Mouse (Mus musculus) effector memory CD4-positive, alpha-beta T cell, adult 5 months (primary cell): ENCODE measurements around the gene Gm3383. TPM values are rescaled to one million over a fixed set of nuclear protein-coding genes. Genes with fewer than 3 reads are reported as not detected.

ENCODE experiments used
- polyA plus RNA-seq: library from polyadenylated mRNA; unstranded; fragments of 100-300 nt; shearing (Covaris generic); gene quantifications from one replicate; pipeline ENCODE4 v1.2.1, GENCODE M21; 2017

Gene Gm3383
- polyA plus RNA-seq: not detected

GRCm38 (mm10) chr14:5807882-5808281 is at the start of gene Gm3383:
Gene Gm3383, minus strand, starts transcription at chr14:5807982.

GRCm38 (mm10) chr14:5830229-5830628 is 22.4 kb upstream of the Gm3383 start, which contains the start of gene Gm3424:
Gene Gm3424, minus strand, starts transcription at chr14:5830329.

GRCm38 (mm10) chr14:5741477-5741876 is 66.3 kb downstream of the Gm3383 start, which contains the start of gene Gm3373:
Gene Gm3373, minus strand, starts transcription at chr14:5741577.

GRCm38 (mm10) chr14:5687357-5687756 is 120.4 kb downstream of the Gm3383 start, which contains the start of gene Gm9603:
Gene Gm9603, minus strand, starts transcription at chr14:5687457.

GRCm38 (mm10) chr14:5632928-5633327 is 174.9 kb downstream of the Gm3383 start, which contains the start of gene Gm8265:
Gene Gm8265, minus strand, starts transcription at chr14:5633028.

Other genes starting within 250 kb of the Gm3383 start
- not detected for gene Gm8265, start 175.0 kb downstream of the Gm3383 start, polyA plus RNA-seq
- not detected for gene Gm9603, start 120.5 kb downstream of the Gm3383 start, polyA plus RNA-seq
- not detected for gene Gm3373, start 66.4 kb downstream of the Gm3383 start, polyA plus RNA-seq
- not detected for gene Gm3424, start 22.3 kb upstream of the Gm3383 start, polyA plus RNA-seq
- not detected for gene Gm8237, start 72.4 kb upstream of the Gm3383 start, polyA plus RNA-seq
- not detected for gene Gm3248, start 153.8 kb upstream of the Gm3383 start, polyA plus RNA-seq
- gene Gm3453, start 171.2 kb upstream of the Gm3383 start, polyA plus RNA-seq: not detected